Mouse (Mus musculus) liver, embryonic 15.5 days (tissue): ENCODE measurements around the gene Abca13. TPM values are rescaled to one million over a fixed set of nuclear protein-coding genes. Genes with fewer than 3 reads are reported as not detected.

Experiments
- ATAC-seq: fragments of 200-750 bp; cut with Nextera tagmentation; 2 replicates; pipeline ENCODE4 v1.8.0; 2017; ENCODE audit warnings: moderate number of reproducible peaks, mild to moderate bottlenecking, moderate library complexity; ENCODE audit not compliant: insufficient read depth
- H3K27ac ChIP-seq: fragments of 300-500 bp; sonication (generic); replicated peaks from 2 replicates; pipeline ENCODE4 v1.5.1; 2015; ENCODE audit warnings: mild to moderate bottlenecking, inconsistent platforms
- H3K27me3 ChIP-seq: fragments of 300-500 bp; sonication (generic); 2 replicates; pipeline ENCODE4 v1.6.1; 2015; ENCODE audit warnings: mild to moderate bottlenecking, inconsistent platforms
- H3K36me3 ChIP-seq: fragments of 300-500 bp; sonication (generic); replicated peaks from 2 replicates; pipeline ENCODE4 v1.6.1; 2015; ENCODE audit warnings: moderate library complexity, mild to moderate bottlenecking, inconsistent platforms
- H3K4me1 ChIP-seq: fragments of 300-500 bp; sonication (generic); replicated peaks from 2 replicates; pipeline ENCODE4 v1.6.1; 2015; ENCODE audit warnings: inconsistent platforms
- H3K4me2 ChIP-seq: fragments of 300-500 bp; sonication (generic); 2 replicates; pipeline ENCODE4 v1.6.1; 2015; ENCODE audit warnings: moderate library complexity, mild to moderate bottlenecking, inconsistent platforms
- H3K4me3 ChIP-seq: fragments of 300-500 bp; sonication (generic); replicated peaks from 2 replicates; pipeline ENCODE4 v1.5.1; 2015; ENCODE audit warnings: mild to moderate bottlenecking, inconsistent platforms
- H3K9ac ChIP-seq: fragments of 300-500 bp; sonication (generic); 2 replicates; pipeline ENCODE4 v1.6.1; 2015; ENCODE audit warnings: moderate library complexity, mild to moderate bottlenecking, inconsistent platforms
- H3K9me3 ChIP-seq: fragments of 300-500 bp; sonication (generic); replicated peaks from 2 replicates; pipeline ENCODE4 v1.6.1; 2016; ENCODE audit warnings: inconsistent platforms
- WGBS: fragments of 180-500 bp; shearing (Covaris S2); methylation state at CpG from one replicate; pipeline ENCODE4 v1.1.7; 2015; ENCODE audit warnings: mixed read lengths; ENCODE audit not compliant: insufficient replicate concordance; 5-methylcytosine and 5-hydroxymethylcytosine counted together
- polyA plus RNA-seq: library from polyadenylated mRNA; unstranded; fragments of >200 nt; fragmentation: Nextera tagmentation; extraction: Ambion mirVana; gene quantifications from 2 replicates; pipeline ENCODE4 v1.2.1, GENCODE M21; 2015

Abca13 gene
- polyA plus RNA-seq, 1 experiment from 2014 or later: 0.29 TPM

GRCm38 (mm10) chr11:9533658-9534202, 342.0 kb downstream of the Abca13 start:
- ATAC-seq: no peak
- Histone ChIP-seq H3K4me1 (no peaks in the 10 kb centered on the region), H3K9me3 (no peaks in the 10 kb centered on the region), H3K4me2 (no peak overlapping the region), H3K27ac (no peak overlapping the region), H3K36me3 (no peaks in the 10 kb centered on the region), H3K4me3 (no peak overlapping the region), H3K9ac (no peak overlapping the region), H3K27me3 (no peaks in the 10 kb centered on the region)
- WGBS: 57% methylated on average over 1 of the region's 1 CpGs

DNA sequence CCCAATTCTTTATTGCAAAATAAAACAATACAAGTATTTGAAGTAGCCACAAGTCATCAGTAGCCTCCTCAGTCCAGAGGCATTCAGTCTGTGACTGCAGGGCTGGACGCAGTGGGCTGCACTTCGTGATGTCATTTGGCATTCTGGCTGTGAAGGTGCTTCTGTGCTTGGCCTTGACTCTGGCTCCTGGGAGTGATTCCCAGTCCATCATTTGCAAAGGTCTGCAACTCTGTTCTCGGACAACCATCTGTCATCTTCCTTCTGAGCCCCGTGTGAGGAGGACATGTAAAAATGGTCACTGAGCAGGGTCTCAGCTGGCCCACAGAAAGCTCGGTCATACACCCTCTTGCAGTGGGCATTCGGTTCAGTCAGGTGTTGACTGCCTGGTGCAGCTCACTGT, 345.1 kb downstream of the Abca13 start:
- ATAC-seq: no peak
- Histone ChIP-seq H3K4me1 (no peaks in the 10 kb centered on the region), H3K9ac (no peak overlapping the region), H3K4me2 (no peak overlapping the region), H3K36me3 (no peaks in the 10 kb centered on the region), H3K27ac (no peak overlapping the region), H3K4me3 (no peak overlapping the region), H3K27me3 (no peaks in the 10 kb centered on the region), H3K9me3 (no peaks in the 10 kb centered on the region)
- 60% methylated on average over 6 of the region's 6 CpGs for WGBS

DNA sequence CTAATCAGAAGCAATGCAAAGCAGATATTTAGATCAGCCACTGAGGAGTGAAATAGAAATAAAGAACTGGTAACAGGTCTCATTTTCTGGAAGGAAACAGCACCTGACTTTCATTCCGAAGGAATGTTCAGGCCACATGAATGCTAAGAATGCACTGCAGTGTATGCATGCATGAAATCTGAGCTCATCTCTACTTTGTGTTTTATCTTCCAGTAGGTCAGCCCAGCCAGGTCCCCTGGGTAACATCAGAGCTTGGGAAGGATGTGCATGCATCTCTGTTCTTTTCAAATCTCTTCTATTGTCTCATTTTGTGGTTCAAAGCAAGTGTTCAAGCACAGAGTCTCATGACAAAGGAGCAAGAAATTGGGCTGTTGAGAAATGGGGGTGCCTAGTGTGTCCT, 346.6 kb downstream of the Abca13 start:
- no peaks in the 10 kb centered on the region for H3K27me3 ChIP-seq
- ATAC-seq: no peak
- no peaks in the 10 kb centered on the region for H3K4me1 ChIP-seq
- 67% methylated on average over 1 of the region's 1 CpGs for WGBS
- H3K27ac ChIP-seq: no peak overlapping the region
- H3K9ac ChIP-seq: no peak overlapping the region
- no peak overlapping the region for H3K4me2 ChIP-seq
- H3K36me3 ChIP-seq: no peaks in the 10 kb centered on the region
- no peak overlapping the region for H3K4me3 ChIP-seq
- H3K9me3 ChIP-seq: no peaks in the 10 kb centered on the region

DNA sequence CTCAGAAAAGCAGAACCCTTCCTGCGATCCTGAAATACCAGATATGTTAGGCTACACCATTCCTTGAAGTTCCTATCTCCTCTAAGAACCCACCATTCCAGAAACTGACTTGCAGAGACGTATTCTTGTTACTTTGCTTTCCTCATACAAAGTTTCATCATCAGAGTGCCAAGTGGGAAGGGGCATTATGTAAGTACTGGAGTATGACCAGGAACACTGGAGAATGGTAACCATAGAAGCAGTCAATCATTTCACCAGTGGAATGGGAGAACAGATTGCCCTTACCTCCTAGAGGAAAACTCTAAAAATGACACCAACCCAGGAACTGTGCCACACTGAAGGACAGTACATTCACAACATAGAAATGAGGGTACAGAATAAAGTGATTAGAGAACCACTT, 368.3 kb downstream of the Abca13 start:
- Histone ChIP-seq H3K9ac (no peak overlapping the region), H3K36me3 (no peaks in the 10 kb centered on the region), H3K4me3 (no peak overlapping the region), H3K4me2 (no peak overlapping the region), H3K9me3 (no peaks in the 10 kb centered on the region), H3K27me3 (no peaks in the 10 kb centered on the region), H3K4me1 (no peaks in the 10 kb centered on the region), H3K27ac (no peak overlapping the region)
- ATAC-seq: no peak
- 41% methylated on average over 2 of the region's 2 CpGs for WGBS

DNA sequence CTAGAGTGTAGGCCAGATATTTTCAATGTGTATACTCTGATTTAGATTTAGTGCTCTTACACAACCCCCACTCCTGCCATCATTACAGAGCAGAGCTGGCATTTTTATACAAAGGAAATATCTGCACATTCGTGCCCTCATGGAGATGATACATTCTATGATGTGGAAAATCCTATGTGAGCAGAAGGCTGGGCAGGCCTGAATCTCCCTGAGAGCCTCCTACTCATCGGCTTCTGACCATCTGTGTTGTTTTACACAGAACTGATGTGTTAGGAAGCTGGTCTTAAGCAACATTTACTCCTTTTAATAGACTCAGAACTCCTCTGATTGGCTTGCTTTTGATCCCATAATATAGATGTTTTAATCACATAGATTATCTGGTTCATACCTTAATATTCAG, 376.6 kb downstream of the Abca13 start:
- WGBS: 53% methylated on average over 2 of the region's 2 CpGs
- Histone ChIP-seq H3K4me3 (no peak overlapping the region), H3K4me1 (no peaks in the 10 kb centered on the region), H3K27me3 (no peaks in the 10 kb centered on the region), H3K36me3 (no peaks in the 10 kb centered on the region), H3K9me3 (no peaks in the 10 kb centered on the region), H3K9ac (no peak overlapping the region), H3K27ac (no peak overlapping the region), H3K4me2 (no peak overlapping the region)
- ATAC-seq: no peak

DNA sequence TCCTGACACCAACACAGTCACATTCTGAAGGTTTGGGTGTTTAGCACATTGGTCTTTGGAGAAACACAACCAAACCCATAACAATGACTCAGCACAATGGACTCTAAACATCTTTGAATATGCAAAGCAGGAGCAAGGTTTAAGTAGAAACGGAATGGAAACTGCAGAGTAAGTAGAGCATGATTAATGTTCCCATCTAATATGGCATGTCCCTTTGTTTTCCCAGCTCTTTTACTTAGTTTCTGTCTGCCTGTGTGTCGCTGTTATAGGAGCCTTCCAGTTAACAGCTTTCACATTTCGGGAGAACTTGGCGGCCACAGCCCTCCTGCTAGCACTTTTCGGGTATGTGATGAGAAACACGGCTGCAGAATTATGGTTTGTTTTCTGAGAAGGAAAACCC, 378.6 kb downstream of the Abca13 start:
- Histone ChIP-seq H3K27me3 (no peaks in the 10 kb centered on the region), H3K27ac (no peak overlapping the region), H3K4me3 (no peak overlapping the region), H3K4me1 (no peaks in the 10 kb centered on the region), H3K36me3 (no peaks in the 10 kb centered on the region), H3K4me2 (no peak overlapping the region), H3K9ac (no peak overlapping the region), H3K9me3 (no peaks in the 10 kb centered on the region)
- no peak for ATAC-seq
- 72% methylated on average over 6 of the region's 6 CpGs for WGBS

DNA sequence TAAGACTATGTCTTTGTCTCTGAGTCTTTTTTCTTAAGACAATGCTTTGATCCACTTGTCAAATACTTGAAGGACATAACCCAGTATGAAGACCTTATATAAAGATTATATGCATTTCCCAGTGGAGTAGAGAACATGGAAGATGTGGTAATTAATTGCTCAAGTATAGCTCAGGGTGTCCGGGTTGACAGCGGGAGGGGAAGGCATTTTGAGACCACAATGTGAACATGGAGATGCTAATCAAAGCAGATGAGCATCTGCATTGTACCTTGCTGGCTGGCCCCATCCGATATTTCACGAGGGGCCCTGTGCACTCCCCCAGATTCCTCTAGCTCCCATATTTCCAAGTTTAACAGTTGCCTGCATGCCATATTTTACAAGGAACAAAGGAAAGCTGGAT, 383.2 kb downstream of the Abca13 start:
- no peak overlapping the region for H3K27ac ChIP-seq
- no peak overlapping the region for H3K4me2 ChIP-seq
- no peak for ATAC-seq
- no peak overlapping the region for H3K4me3 ChIP-seq
- no peaks in the 10 kb centered on the region for H3K36me3 ChIP-seq
- no peaks in the 10 kb centered on the region for H3K9me3 ChIP-seq
- no peaks in the 10 kb centered on the region for H3K4me1 ChIP-seq
- H3K9ac ChIP-seq: no peak overlapping the region
- WGBS: 68% methylated on average over 4 of the region's 4 CpGs
- no peaks in the 10 kb centered on the region for H3K27me3 ChIP-seq

- Histone ChIP-seq H3K4me1 (no peaks in the 10 kb centered on the region), H3K4me2 (no peak overlapping the region), H3K27me3 (no peaks in the 10 kb centered on the region), H3K27ac (no peak overlapping the region), H3K9me3 (no peaks in the 10 kb centered on the region), H3K36me3 (no peaks in the 10 kb centered on the region), H3K9ac (no peak overlapping the region), H3K4me3 (no peak overlapping the region)
- 55% methylated on average over 1 of the region's 1 CpGs for WGBS
- no peak for ATAC-seq
Observed at GRCm38 (mm10) chr11:9591757-9592316, 400.1 kb downstream of the Abca13 start.

DNA sequence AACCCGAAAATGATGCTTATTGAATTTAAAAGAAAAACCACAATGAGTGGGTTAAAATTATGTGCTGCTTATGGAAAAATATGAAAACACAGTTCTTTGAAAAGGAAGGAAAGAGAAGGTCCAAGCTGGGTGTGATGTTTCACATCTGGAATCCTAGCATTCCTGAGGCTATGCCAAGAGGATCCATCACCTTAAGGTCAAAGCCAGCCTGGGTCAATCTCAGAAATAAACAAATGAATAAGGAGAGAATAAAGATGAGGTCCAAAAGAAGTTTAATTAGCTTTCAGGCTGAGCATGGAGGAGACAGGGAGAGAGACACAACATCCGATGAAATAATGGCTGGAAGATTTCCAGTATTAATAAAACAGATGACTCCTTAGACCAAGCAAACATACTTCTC, 405.6 kb downstream of the Abca13 start:
- Histone ChIP-seq H3K4me3 (no peak overlapping the region), H3K27me3 (no peaks in the 10 kb centered on the region), H3K36me3 (no peaks in the 10 kb centered on the region), H3K9me3 (no peaks in the 10 kb centered on the region), H3K4me1 (no peaks in the 10 kb centered on the region), H3K4me2 (no peak overlapping the region), H3K9ac (no peak overlapping the region), H3K27ac (no peak overlapping the region)
- WGBS: 54% methylated on average over 2 of the region's 2 CpGs
- no peak for ATAC-seq

DNA sequence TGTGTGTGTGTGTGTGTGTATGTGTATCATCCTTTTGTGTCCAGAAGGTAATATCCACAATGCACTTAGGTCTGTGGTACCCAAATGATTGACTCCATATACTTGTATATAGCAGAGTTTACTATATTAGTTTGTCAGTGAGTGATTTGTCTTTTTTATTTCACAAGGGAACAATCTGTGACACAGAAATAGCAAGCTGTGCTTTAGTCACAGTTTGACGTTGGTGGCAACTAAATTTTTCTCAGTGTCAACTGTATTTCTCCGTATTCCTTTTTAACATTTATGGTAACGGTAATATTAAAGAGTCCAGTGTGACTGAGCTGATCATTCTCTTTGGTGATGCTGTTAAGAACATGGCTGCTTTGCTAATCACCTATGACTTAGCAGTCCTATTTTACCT, 409.4 kb downstream of the Abca13 start:
- no peak overlapping the region for H3K4me3 ChIP-seq
- no peaks in the 10 kb centered on the region for H3K9me3 ChIP-seq
- H3K4me1 ChIP-seq: no peaks in the 10 kb centered on the region
- no peak for ATAC-seq
- no peak overlapping the region for H3K9ac ChIP-seq
- 57% methylated on average over 3 of the region's 3 CpGs for WGBS
- H3K36me3 ChIP-seq: no peaks in the 10 kb centered on the region
- H3K4me2 ChIP-seq: no peak overlapping the region
- H3K27me3 ChIP-seq: no peaks in the 10 kb centered on the region
- no peak overlapping the region for H3K27ac ChIP-seq

- WGBS: 50% methylated on average over 4 of the region's 4 CpGs
- no peaks in the 10 kb centered on the region for H3K36me3 ChIP-seq
- H3K9ac ChIP-seq: no peak overlapping the region
- no peak overlapping the region for H3K4me2 ChIP-seq
- no peak overlapping the region for H3K27ac ChIP-seq
- ATAC-seq: no peak
- H3K9me3 ChIP-seq: no peaks in the 10 kb centered on the region
- H3K4me3 ChIP-seq: no peak overlapping the region
- H3K27me3 ChIP-seq: no peaks in the 10 kb centered on the region
- H3K4me1 ChIP-seq: no peaks in the 10 kb centered on the region
Observed at GRCm38 (mm10) chr11:9602137-9602536, 410.4 kb downstream of the Abca13 start.

- Histone ChIP-seq H3K36me3 (no peaks in the 10 kb centered on the region), H3K4me1 (no peaks in the 10 kb centered on the region), H3K4me2 (no peak overlapping the region), H3K9me3 (no peaks in the 10 kb centered on the region), H3K27me3 (no peaks in the 10 kb centered on the region), H3K9ac (no peak overlapping the region), H3K4me3 (no peak overlapping the region), H3K27ac (no peak overlapping the region)
- ATAC-seq: no peak
Observed at GRCm38 (mm10) chr11:9608249-9608648, 416.5 kb downstream of the Abca13 start.
